Mouse (Mus musculus) kidney, postnatal 0 days (tissue): ENCODE measurements at regions not wholly inside any gene's neighbourhood (a gene's known extent, or its start where the extent isn't known, plus 50 kb on each side); places are given as distances from the start of the nearest gene placed in this dataset.

Source experiments
- ATAC-seq: fragments of 200-750 bp; cut with Nextera tagmentation; replicated peaks from 2 replicates; pipeline ENCODE4 v1.8.0; 2017; ENCODE audit warnings: low read depth, moderate number of reproducible peaks, moderate TSS enrichment, moderate library complexity; ENCODE audit not compliant: low FRiP score
- DNase-seq: peaks from one replicate; pipeline ENCODE4 v3.0.0-alpha.2; 2016; ENCODE audit warnings: low spot score
- H3K27ac ChIP-seq: fragments of 300-500 bp; sonication (generic); 2 replicates; pipeline ENCODE4 v1.5.1; 2014; ENCODE audit warnings: mild to moderate bottlenecking
- H3K27me3 ChIP-seq: fragments of 300-500 bp; sonication (generic); 2 replicates; pipeline ENCODE4 v1.6.1; 2014; ENCODE audit warnings: low read length, mixed read lengths; ENCODE audit not compliant: insufficient read depth
- H3K36me3 ChIP-seq: fragments of 300-500 bp; sonication (generic); 2 replicates; pipeline ENCODE4 v1.6.1; 2014; ENCODE audit warnings: low read length, mixed read lengths; ENCODE audit not compliant: insufficient read depth
- H3K4me1 ChIP-seq: fragments of 300-500 bp; sonication (generic); replicated peaks from 2 replicates; pipeline ENCODE4 v1.6.1; 2014; ENCODE audit warnings: antibody characterized with exemption, low read length, mixed read lengths; ENCODE audit not compliant: insufficient read depth
- H3K4me2 ChIP-seq: fragments of 300-500 bp; sonication (generic); 2 replicates; pipeline ENCODE4 v1.6.1; 2014; ENCODE audit warnings: mild to moderate bottlenecking, low read length, moderate library complexity, mixed read lengths
- H3K4me3 ChIP-seq: fragments of 300-500 bp; sonication (generic); replicated peaks from 2 replicates; pipeline ENCODE4 v1.5.1; 2014; ENCODE audit warnings: low read depth, low read length
- H3K9ac ChIP-seq: fragments of 300-500 bp; sonication (generic); 2 replicates; pipeline ENCODE4 v1.6.1; 2014; ENCODE audit warnings: low read depth, low read length
- H3K9me3 ChIP-seq: fragments of 300-500 bp; sonication (generic); replicated peaks from 2 replicates; pipeline ENCODE4 v1.6.1; 2016; ENCODE audit warnings: low read length, inconsistent platforms, mixed read lengths
- CTCF ChIP-seq: IDR thresholded peaks from 2 replicates; pipeline ENCODE4 v1.5.1; 2016; ENCODE audit warnings: antibody characterized with exemption, low read depth, mild to moderate bottlenecking, moderate library complexity
- WGBS: fragments of 180-500 bp; shearing (Covaris S2); extraction: QIAGEN DNeasy Blood & Tissue Kit; methylation state at CpG from one replicate; pipeline ENCODE4 v1.1.7; 2014; 5-methylcytosine and 5-hydroxymethylcytosine counted together

DNA sequence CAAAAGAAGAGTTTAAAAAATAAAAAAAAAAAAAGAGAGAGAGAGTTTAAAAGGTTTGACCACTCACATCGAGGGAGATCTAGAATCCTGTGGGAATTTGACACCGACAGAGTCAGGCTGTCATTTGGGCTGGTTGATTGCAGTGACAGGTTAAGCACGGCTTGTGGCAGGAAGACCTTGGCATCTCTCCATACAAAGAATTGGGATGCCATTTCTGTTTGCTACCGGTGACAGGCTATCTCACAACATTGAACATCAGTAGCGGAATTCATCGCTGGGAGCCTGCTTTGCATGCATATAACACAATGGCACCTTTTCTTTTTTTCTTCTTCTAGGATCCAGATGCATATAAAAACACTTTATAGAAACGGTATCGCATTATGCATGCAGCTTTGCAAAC, 53.7 kb upstream of the Gm26657 start:
- Histone ChIP-seq H3K27me3 (no peaks in the 10 kb centered on the region), H3K36me3 (no peaks in the 10 kb centered on the region), H3K27ac (no peak overlapping the region), H3K4me3 (no peak overlapping the region), H3K4me2 (no peak overlapping the region), H3K9me3 (no peaks in the 10 kb centered on the region), H3K4me1 (no peaks in the 10 kb centered on the region; the same call in 1 of the 2 replicates), H3K9ac (no peak overlapping the region)
- ATAC-seq (no peak), DNase-seq (no peak)
- 57% methylated on average over 8 of the region's 8 CpGs for WGBS
- no peak for TF ChIP-seq CTCF

DNA sequence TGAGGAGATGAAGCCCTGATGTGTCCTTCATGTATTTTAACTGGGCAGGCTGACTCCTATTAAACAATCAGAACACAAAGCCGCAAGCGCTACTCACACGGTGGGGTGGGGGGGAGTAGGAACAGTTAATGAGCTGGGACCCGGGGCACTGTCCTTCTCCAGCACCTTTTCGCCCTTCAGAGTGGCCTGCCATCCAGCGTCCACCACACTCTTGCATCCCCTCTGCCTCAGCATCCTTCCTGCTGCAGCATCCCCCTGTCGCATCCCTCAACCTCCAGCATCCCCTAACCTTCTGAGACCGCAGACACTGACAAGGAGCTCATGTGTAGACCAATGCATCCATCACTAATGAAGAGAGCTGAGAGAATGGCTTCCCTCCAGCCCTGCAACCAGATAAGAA, 54.2 kb upstream of the Gm26657 start:
- no peak overlapping the region for H3K27ac ChIP-seq
- H3K9me3 ChIP-seq: no peaks in the 10 kb centered on the region
- H3K4me2 ChIP-seq: peak overlapping the region; percentile 19
- no peaks in the 10 kb centered on the region; the same call in 1 of the 2 replicates for H3K4me1 ChIP-seq
- TF ChIP-seq CTCF: no peak
- DNase-seq: no peak
- WGBS: 37% methylated on average over 8 of the region's 8 CpGs
- ATAC-seq: no peak
- no peaks in the 10 kb centered on the region for H3K27me3 ChIP-seq
- H3K4me3 ChIP-seq: no peak overlapping the region
- no peak overlapping the region for H3K9ac ChIP-seq
- H3K36me3 ChIP-seq: no peaks in the 10 kb centered on the region

DNA sequence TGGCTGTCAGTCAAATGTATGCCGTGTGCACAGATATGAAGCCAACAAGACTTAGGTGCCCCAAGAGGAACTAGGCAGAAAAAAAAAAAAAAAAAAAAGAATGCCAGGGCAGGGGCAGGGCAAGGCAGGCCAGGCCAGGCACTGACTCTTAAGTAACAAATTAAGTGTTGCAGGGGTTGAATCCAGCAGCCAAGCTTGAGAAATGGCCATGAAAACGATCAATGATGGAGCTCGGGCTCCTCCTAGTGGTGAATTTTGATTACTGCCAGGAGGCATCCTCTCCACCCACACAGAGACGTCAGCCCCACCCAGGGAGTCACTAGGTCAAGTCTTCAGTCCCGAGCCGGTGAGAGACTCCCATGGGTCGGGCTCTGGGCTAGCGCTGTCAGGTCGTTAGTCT, 54.7 kb upstream of the Gm26657 start:
- Histone ChIP-seq H3K36me3 (no peaks in the 10 kb centered on the region), H3K9me3 (no peaks in the 10 kb centered on the region), H3K27me3 (no peaks in the 10 kb centered on the region), H3K4me1 (no peaks in the 10 kb centered on the region; the same call in 1 of the 2 replicates), H3K4me2 (peak overlapping the region; percentile 19), H3K4me3 (no peak overlapping the region), H3K27ac (no peak overlapping the region), H3K9ac (no peak overlapping the region)
- TF ChIP-seq CTCF: peak; percentile 92
- peak; percentile 93 for DNase-seq
- ATAC-seq: peak; percentile 81
- 5% methylated on average over 9 of the region's 9 CpGs for WGBS

DNA sequence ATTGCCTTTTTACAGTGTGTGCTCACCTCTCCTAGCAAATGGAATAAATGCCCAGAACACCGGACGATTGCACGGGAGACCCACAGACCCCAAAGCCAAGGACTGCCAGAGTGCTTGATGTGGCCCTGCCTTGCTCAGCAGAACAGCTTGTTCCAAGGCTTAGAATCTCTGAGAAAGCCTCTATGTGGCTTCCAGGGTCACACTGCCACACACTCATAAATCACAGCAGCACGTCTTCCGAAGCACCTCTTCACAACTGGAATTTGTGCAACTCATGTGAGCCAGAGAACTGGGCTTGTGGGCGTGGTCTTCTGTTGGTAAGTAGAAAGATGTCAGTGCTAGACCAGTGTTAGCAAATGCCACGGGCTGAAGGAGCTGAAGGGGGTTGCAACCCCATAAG, 55.8 kb upstream of the Gm26657 start:
- Histone ChIP-seq H3K27me3 (no peaks in the 10 kb centered on the region), H3K4me1 (no peaks in the 10 kb centered on the region; the same call in 1 of the 2 replicates), H3K9me3 (no peaks in the 10 kb centered on the region), H3K36me3 (no peaks in the 10 kb centered on the region), H3K9ac (no peak overlapping the region), H3K4me2 (no peak overlapping the region), H3K27ac (no peak overlapping the region), H3K4me3 (no peak overlapping the region)
- 70% methylated on average over 7 of the region's 7 CpGs for WGBS
- no peak for TF ChIP-seq CTCF
- DNase-seq (no peak), ATAC-seq (no peak)

DNA sequence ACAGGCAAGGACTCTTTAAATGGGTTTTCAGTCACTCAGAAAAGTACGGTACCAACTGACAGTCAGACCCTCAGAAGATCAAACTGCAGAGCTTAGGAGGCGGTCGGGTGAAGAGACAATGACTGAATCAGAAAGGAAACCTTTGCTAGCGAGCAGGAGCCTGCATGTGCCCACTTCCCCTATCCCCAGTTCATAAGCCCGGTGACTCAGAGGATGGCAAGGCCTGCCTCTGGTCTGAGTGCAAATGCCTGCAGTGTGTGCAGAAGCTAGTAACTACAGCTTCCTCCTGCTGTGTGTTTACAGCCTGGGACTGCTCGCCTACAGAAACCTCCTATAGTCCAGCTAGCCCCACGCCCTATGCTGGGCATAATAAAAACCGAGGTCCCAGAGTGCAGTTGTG, 58.7 kb upstream of the Gm26657 start:
- Histone ChIP-seq H3K27ac (no peak overlapping the region), H3K27me3 (no peaks in the 10 kb centered on the region), H3K9ac (no peak overlapping the region), H3K4me2 (no peak overlapping the region), H3K9me3 (no peaks in the 10 kb centered on the region), H3K4me1 (no peaks in the 10 kb centered on the region; the same call in 1 of the 2 replicates), H3K36me3 (no peaks in the 10 kb centered on the region), H3K4me3 (no peak overlapping the region)
- no peak for TF ChIP-seq CTCF
- 76% methylated on average over 8 of the region's 8 CpGs for WGBS
- DNase-seq (no peak), ATAC-seq (no peak)

DNA sequence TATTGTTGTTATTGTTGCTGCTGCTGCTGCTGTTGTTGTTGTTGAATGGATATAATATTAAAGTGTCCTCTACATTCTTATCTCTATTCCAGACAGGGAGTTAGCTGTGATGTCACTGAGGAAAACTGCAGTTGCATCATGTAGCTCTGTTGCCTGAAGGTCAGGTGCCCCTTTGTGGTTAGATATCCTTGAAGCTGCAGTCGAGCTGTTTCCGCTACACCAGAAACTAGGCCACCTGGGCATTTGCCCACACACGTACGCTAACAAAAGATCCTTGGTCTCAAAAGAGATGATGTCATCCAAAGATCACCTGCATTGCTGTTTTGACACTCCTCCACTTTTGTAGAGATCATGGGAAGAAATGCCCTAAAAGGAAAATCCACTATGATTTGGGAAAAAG, 66.0 kb upstream of the Gm26657 start:
- no peak for TF ChIP-seq CTCF
- no peak overlapping the region for H3K9ac ChIP-seq
- no peaks in the 10 kb centered on the region for H3K27me3 ChIP-seq
- H3K4me3 ChIP-seq: no peak overlapping the region
- H3K9me3 ChIP-seq: no peaks in the 10 kb centered on the region
- WGBS: 77% methylated on average over 4 of the region's 4 CpGs
- H3K27ac ChIP-seq: no peak overlapping the region
- ATAC-seq (no peak), DNase-seq (no peak)
- H3K4me2 ChIP-seq: no peak overlapping the region
- H3K36me3 ChIP-seq: no peaks in the 10 kb centered on the region
- H3K4me1 ChIP-seq: no peaks in the 10 kb centered on the region

DNA sequence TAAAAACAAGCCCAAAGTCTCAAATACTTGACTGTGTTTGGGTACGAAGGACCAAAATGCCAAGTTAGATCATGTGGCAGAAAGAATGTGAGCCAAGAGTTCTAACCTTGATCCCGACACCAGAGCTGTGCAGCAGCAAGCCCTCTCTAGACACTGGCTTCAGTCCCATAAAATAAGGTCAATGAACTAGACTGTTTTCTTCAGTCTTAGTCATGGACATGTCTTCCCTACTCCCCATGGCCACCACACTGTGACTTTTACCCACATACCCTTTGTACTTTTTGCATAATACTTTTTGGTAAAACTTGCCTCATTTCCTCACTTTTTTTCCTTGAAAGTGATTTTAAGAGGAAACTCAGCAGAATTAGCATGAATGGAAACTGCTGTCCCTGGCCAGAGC, 74.9 kb upstream of the Gm26657 start:
- H3K4me1 ChIP-seq: no peaks in the 10 kb centered on the region

More for the DNA sequence above, 74.9 kb upstream of the Gm26657 start:
- Histone ChIP-seq H3K4me3 (no peak overlapping the region), H3K4me2 (no peak overlapping the region), H3K9me3 (no peaks in the 10 kb centered on the region), H3K9ac (no peak overlapping the region), H3K27ac (no peak overlapping the region), H3K36me3 (no peaks in the 10 kb centered on the region), H3K27me3 (no peaks in the 10 kb centered on the region)
- DNase-seq: no peak
- no peak for TF ChIP-seq CTCF
- ATAC-seq: no peak
- WGBS: 75% methylated on average over 2 of the region's 2 CpGs
